Mouse (Mus musculus): Measurements from ENCODE around the gene Plekhm2. TPM values are rescaled to one million over a fixed set of nuclear protein-coding genes. Genes with fewer than 3 reads are reported as not detected.

Plekhm2 gene
- 5.7 and 7.2 TPM in 2 replicates for polyA plus RNA-seq (2015; fragmentation: Nextera tagmentation; extraction: Ambion mirVana)

GRCm38 (mm10) chr4:141664799-141665198, at the start of gene Plekhm2:
TSS of gene Plekhm2 (minus strand) at chr4:141664899.

GRCm38 (mm10) chr4:141685499-141685898, 20.8 kb upstream of the Plekhm2 start, which contains the start of gene Rsc1a1:
TSS of gene Rsc1a1 (minus strand) at chr4:141685599.

GRCm38 (mm10) chr4:141623666-141624065, 41.0 kb downstream of the Plekhm2 start, which contains the start of gene Slc25a34:
TSS of gene Slc25a34 (minus strand) at chr4:141623821.

GRCm38 (mm10) chr4:141618565-141619243, 46.0 kb downstream of the Plekhm2 start, which contains the start of gene Tmem82:
TSS of gene Tmem82 (minus strand) at chr4:141618633.

GRCm38 (mm10) chr4:141605861-141606260, 58.8 kb downstream of the Plekhm2 start, which contains the start of gene Fblim1:
TSS of gene Fblim1 (minus strand) at chr4:141606096.

Other genes with a start within 250 kb of the Plekhm2 start
- gene Clcnkb, start 248.9 kb downstream of the Plekhm2 start, polyA plus RNA-seq (2015; fragmentation: Nextera tagmentation; extraction: Ambion mirVana): 0.29 and 0.30 TPM in 2 replicates
- 0.85 and 2.6 TPM in 2 replicates for gene Hspb7, start 244.1 kb downstream of the Plekhm2 start, polyA plus RNA-seq (2015; fragmentation: Nextera tagmentation; extraction: Ambion mirVana)
- not detected in 2 replicates for gene Srarp, start 228.8 kb downstream of the Plekhm2 start, polyA plus RNA-seq (2015; fragmentation: Nextera tagmentation; extraction: Ambion mirVana)
- gene Zbtb17, start 220.2 kb downstream of the Plekhm2 start, polyA plus RNA-seq (2015; fragmentation: Nextera tagmentation; extraction: Ambion mirVana): 13.8 and 16.4 TPM in 2 replicates
- gene Spen, start 126.3 kb downstream of the Plekhm2 start, polyA plus RNA-seq (2015; fragmentation: Nextera tagmentation; extraction: Ambion mirVana): 4.6 and 6.5 TPM in 2 replicates
- gene Fblim1, start 58.8 kb downstream of the Plekhm2 start, polyA plus RNA-seq (2015; fragmentation: Nextera tagmentation; extraction: Ambion mirVana): 22.7 and 34.9 TPM in 2 replicates
- gene Tmem82, start 46.3 kb downstream of the Plekhm2 start, polyA plus RNA-seq (2015; fragmentation: Nextera tagmentation; extraction: Ambion mirVana): 1.8 and 2.6 TPM in 2 replicates
- 1.5 and 2.2 TPM in 2 replicates for gene Slc25a34, start 41.1 kb downstream of the Plekhm2 start, polyA plus RNA-seq (2015; fragmentation: Nextera tagmentation; extraction: Ambion mirVana)
- gene Rsc1a1, start 20.7 kb upstream of the Plekhm2 start, polyA plus RNA-seq (2015; fragmentation: Nextera tagmentation; extraction: Ambion mirVana): not detected in 2 replicates
- gene Ddi2, start 58.5 kb upstream of the Plekhm2 start, polyA plus RNA-seq (2015; fragmentation: Nextera tagmentation; extraction: Ambion mirVana): 9.7 and 17.0 TPM in 2 replicates
- 7.0 and 7.7 TPM in 2 replicates for gene Agmat, start 81.8 kb upstream of the Plekhm2 start, polyA plus RNA-seq (2015; fragmentation: Nextera tagmentation; extraction: Ambion mirVana)
- gene Dnajc16, start 126.0 kb upstream of the Plekhm2 start, polyA plus RNA-seq (2015; fragmentation: Nextera tagmentation; extraction: Ambion mirVana): 3.3 and 5.2 TPM in 2 replicates
- gene Casp9, start 128.7 kb upstream of the Plekhm2 start, polyA plus RNA-seq (2015; fragmentation: Nextera tagmentation; extraction: Ambion mirVana): 13.7 and 20.1 TPM in 2 replicates
- 0.12 and 0.39 TPM in 2 replicates for gene Cela2a, start 161.3 kb upstream of the Plekhm2 start, polyA plus RNA-seq (2015; fragmentation: Nextera tagmentation; extraction: Ambion mirVana)
- not detected in 2 replicates for gene Ctrc, start 181.5 kb upstream of the Plekhm2 start, polyA plus RNA-seq (2015; fragmentation: Nextera tagmentation; extraction: Ambion mirVana)
- 45.3 and 51.3 TPM in 2 replicates for gene Efhd2, start 210.0 kb upstream of the Plekhm2 start, polyA plus RNA-seq (2015; fragmentation: Nextera tagmentation; extraction: Ambion mirVana)

Measured in adrenal gland, postnatal 0 days (tissue).